Mouse (Mus musculus) T-helper 1 cell (primary cell): ENCODE data around the gene Pitpnm3.

Experiments
- in situ Hi-C: fragments of 300-600 bp; cut with MboI, MseI; formaldehyde crosslinking; loops from one replicate; pipeline ENCODE4 v1.15.1; 2025; ENCODE audit warnings: high pct_unique_total_duplicates

Gene Pitpnm3

GRCm38 (mm10) chr11:72095994-72096393 lies 39.6 kb downstream of the Pitpnm3 start:
- in situ Hi-C loops: no loop called here

GRCm38 (mm10) chr11:72094442-72094841 lies 41.1 kb downstream of the Pitpnm3 start:
- in situ Hi-C loops: no loop called here

- in situ Hi-C loops: no loop called here
These were observed 43.2 kb downstream of the Pitpnm3 start for GRCm38 (mm10) chr11:72092390-72092789.

- in situ Hi-C loops: no loop called here
These were observed 49.1 kb downstream of the Pitpnm3 start for GRCm38 (mm10) chr11:72086251-72087046.

- in situ Hi-C loops: no loop called here
These were observed 51.2 kb downstream of the Pitpnm3 start for GRCm38 (mm10) chr11:72084337-72084736.

GRCm38 (mm10) chr11:72082601-72083000 lies 53.0 kb downstream of the Pitpnm3 start:
- in situ Hi-C loops: no loop called here

- in situ Hi-C loops: no loop called here
These were observed 55.1 kb downstream of the Pitpnm3 start for GRCm38 (mm10) chr11:72080461-72080860.

- in situ Hi-C loops: no loop called here
These were observed 56.9 kb downstream of the Pitpnm3 start for GRCm38 (mm10) chr11:72078647-72079046.

- in situ Hi-C loops: no loop called here
These were observed 57.5 kb downstream of the Pitpnm3 start for GRCm38 (mm10) chr11:72078056-72078455.

- in situ Hi-C loops: no loop called here
These were observed 61.3 kb downstream of the Pitpnm3 start for GRCm38 (mm10) chr11:72074230-72074629.

- in situ Hi-C loops: no loop called here
These were observed 63.2 kb downstream of the Pitpnm3 start for GRCm38 (mm10) chr11:72072331-72072905.

- in situ Hi-C loops: no loop called here
These were observed 64.8 kb downstream of the Pitpnm3 start for GRCm38 (mm10) chr11:72070733-72071132.

GRCm38 (mm10) chr11:72068026-72068425 lies 67.6 kb downstream of the Pitpnm3 start:
- in situ Hi-C loops: no loop called here

- in situ Hi-C loops: no loop called here
These were observed 68.3 kb downstream of the Pitpnm3 start for GRCm38 (mm10) chr11:72067326-72067725.

- in situ Hi-C loops: no loop called here
These were observed 69.2 kb downstream of the Pitpnm3 start for GRCm38 (mm10) chr11:72066330-72066729.

GRCm38 (mm10) chr11:72065103-72065502 lies 70.5 kb downstream of the Pitpnm3 start:
- in situ Hi-C loops: no loop called here

- in situ Hi-C loops: no loop called here
These were observed 71.2 kb downstream of the Pitpnm3 start for GRCm38 (mm10) chr11:72064414-72064813.

GRCm38 (mm10) chr11:72061093-72061620 lies 74.4 kb downstream of the Pitpnm3 start:
- in situ Hi-C loops: no loop called here

- in situ Hi-C loops: no loop called here
These were observed 75.2 kb downstream of the Pitpnm3 start for GRCm38 (mm10) chr11:72060416-72060815.

- in situ Hi-C loops: no loop called here
These were observed 78.4 kb downstream of the Pitpnm3 start for GRCm38 (mm10) chr11:72057166-72057565.

GRCm38 (mm10) chr11:72055176-72055575 lies 80.4 kb downstream of the Pitpnm3 start:
- in situ Hi-C loops: no loop called here

- in situ Hi-C loops: no loop called here
These were observed 82.9 kb downstream of the Pitpnm3 start for GRCm38 (mm10) chr11:72052636-72053035.

GRCm38 (mm10) chr11:72052221-72052620 lies 83.4 kb downstream of the Pitpnm3 start:
- in situ Hi-C loops: no loop called here
